8 mouse cellular contexts compared by ENCODE assay signal in the genomic region with DNA sequence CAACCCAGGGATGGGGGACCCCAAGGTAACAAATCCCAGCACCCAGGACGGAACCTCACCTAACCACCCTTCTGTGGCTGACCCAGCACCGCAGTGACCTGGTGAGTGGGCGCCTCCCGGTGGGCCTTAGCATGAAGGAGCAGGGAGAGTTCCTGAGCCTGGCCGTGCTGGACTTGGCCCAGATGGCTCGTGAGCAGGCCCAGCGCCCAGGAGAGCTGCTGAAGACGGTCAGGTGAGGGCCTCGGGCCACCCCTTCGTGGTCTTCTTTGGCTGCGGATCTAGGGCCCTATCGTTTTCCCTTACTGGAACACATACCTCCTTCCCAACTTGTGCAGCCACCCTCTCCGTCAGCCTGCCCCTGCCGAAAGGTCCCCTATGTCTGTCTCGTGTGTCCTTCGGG. TPM values are rescaled to one million over a fixed set of nuclear protein-coding genes. Genes with fewer than 3 reads are reported as not detected.
DNase-seq lines count a peak whose midpoint lies in the region; ATAC-seq and TF ChIP-seq lines count a peak whose summit lies in the region.

No protein-coding gene starts in this region.

- DNase-seq in cerebellum, adult 8-10 months, result peak; percentile 29
- no peak for DNase-seq in cerebellum, adult 11 months
- DNase-seq in CH12.LX (ENCODE audit: extremely low read depth), result no peak
- no peak for DNase-seq in left cerebral cortex, adult 9 months (ENCODE audit: low spot score in 2 of 2)
- DNase-seq in thymus, adult 2 months, result no peak
- DNase-seq in urinary bladder, postnatal 4 days (ENCODE audit: low spot score in 2 of 2), result no peak

- H3K4me3 ChIP-seq in CH12.LX (replicated peaks in 1 of 3; ENCODE audit: low read depth in 2 of 3, low read length in 2 of 3, poor library complexity in 1 of 3), result no peak overlapping the region
- H3K4me3 ChIP-seq in forebrain, embryonic 16.5 days (replicated peaks; ENCODE audit: low read length), result peak overlapping the region; percentile 24
- peak overlapping the region; percentile 23 for H3K4me3 ChIP-seq in liver, embryonic 12.5 days
- H3K4me3 ChIP-seq in thymus, adult 2 months (ENCODE audit: control insufficient read depth, insufficient read depth, low read length), result no peak overlapping the region

- no peak overlapping the region for H3K27ac ChIP-seq in CH12.LX (ENCODE audit: insufficient read depth, low read depth)
- no peak overlapping the region for H3K27ac ChIP-seq in forebrain, embryonic 16.5 days (ENCODE audit: low read length)
- no peak overlapping the region for H3K27ac ChIP-seq in liver, embryonic 12.5 days
- H3K27ac ChIP-seq in thymus, adult 2 months (ENCODE audit: control insufficient read depth, insufficient read depth, low read length), result no peak overlapping the region

- H3K27me3 ChIP-seq in CH12.LX (replicated peaks), result no peaks in the 10 kb centered on the region
- peaks cover 62% of the 10 kb centered on the region for H3K27me3 ChIP-seq in forebrain, embryonic 16.5 days (replicated peaks; ENCODE audit: control insufficient read depth, insufficient read depth, low read length)
- H3K27me3 ChIP-seq in liver, embryonic 12.5 days (replicated peaks), result peaks cover 56% of the 10 kb centered on the region
- H3K27me3 ChIP-seq in thymus, adult 2 months (ENCODE audit: control insufficient read depth, insufficient read depth, low read length), result no peaks in the 10 kb centered on the region

- dilution Hi-C loops in CH12.LX (cut with MboI; ENCODE audit: extremely low pct_ligation_motif_present, extremely low pct_unique_long_range_greater_than_20kb, low sequenced_read_pairs), result no loop called here

- peaks cover 55 to 61% of the 10 kb centered on the region in 2 experiments for H3K36me3 ChIP-seq in CH12.LX (replicated peaks in 1 of 2; ENCODE audit: control insufficient read depth in 1 of 2, insufficient read depth in 1 of 2, low read length in 1 of 2)
- H3K36me3 ChIP-seq in forebrain, embryonic 16.5 days (ENCODE audit: control insufficient read depth, insufficient read depth), result no peaks in the 10 kb centered on the region
- peaks cover 7% of the 10 kb centered on the region; the same call in 1 of the 2 replicates for H3K36me3 ChIP-seq in liver, embryonic 12.5 days
- H3K36me3 ChIP-seq in thymus, adult 2 months (ENCODE audit: control insufficient read depth, insufficient read depth, low read length), result no peaks in the 10 kb centered on the region

- in situ Hi-C loops in CH12.LX (cut with MboI; ENCODE audit: low pct_ligation_motif_present, low pct_unique_long_range_greater_than_20kb, low sequenced_read_pairs), result no loop called here

- TF ChIP-seq POLR2A in CH12.LX (IDR thresholded peaks at IDR 0.05; ENCODE audit: low read depth, low read length), result no peak
- no peak for TF ChIP-seq POLR2A in thymus, adult 2 months (IDR thresholded peaks at IDR 0.05; ENCODE audit: control insufficient read depth, extremely low read depth, insufficient read depth, low read length, poor library complexity)

- peak; percentile 9 for TF ChIP-seq RAD21 in CH12.LX (IDR thresholded peaks at IDR 0.05; ENCODE audit: low read depth, low read length)

- WGBS in forebrain, embryonic 16.5 days, result 10% methylated on average over 16 of the region's 16 CpGs
- 64% methylated on average over 16 of the region's 16 CpGs for WGBS in liver, embryonic 12.5 days (ENCODE audit: insufficient replicate concordance)
- 96% methylated on average over 16 of the region's 16 CpGs for WGBS in thymus, adult 2 months

- no peak for TF ChIP-seq EP300 in CH12.LX (IDR thresholded peaks at IDR 0.05; ENCODE audit: low read length)

- peaks cover 20 to 30% of the 10 kb centered on the region in 2 experiments for H3K4me1 ChIP-seq in CH12.LX (ENCODE audit: control insufficient read depth in 1 of 2, insufficient read depth in 2 of 2)
- peaks cover 14% of the 10 kb centered on the region for H3K4me1 ChIP-seq in forebrain, embryonic 16.5 days (replicated peaks; ENCODE audit: control insufficient read depth, insufficient read depth, low read length)
- H3K4me1 ChIP-seq in liver, embryonic 12.5 days, result peaks cover 44% of the 10 kb centered on the region
- peaks cover 23% of the 10 kb centered on the region for H3K4me1 ChIP-seq in thymus, adult 2 months (replicated peaks; ENCODE audit: control insufficient read depth, insufficient read depth, low read length)

- no peaks in the 10 kb centered on the region for H3K9me3 ChIP-seq in CH12.LX (replicated peaks; ENCODE audit: low read length)
- no peaks in the 10 kb centered on the region for H3K9me3 ChIP-seq in forebrain, embryonic 16.5 days (ENCODE audit: control insufficient read depth, low read length)
- no peaks in the 10 kb centered on the region for H3K9me3 ChIP-seq in liver, embryonic 12.5 days (replicated peaks)

- H3K79me2 ChIP-seq in CH12.LX (replicated peaks; ENCODE audit: control insufficient read depth, extremely low read depth, insufficient read depth, poor library complexity, severe bottlenecking), result peaks cover 15% of the 10 kb centered on the region

- no peak overlapping the region for H3K9ac ChIP-seq in CH12.LX (ENCODE audit: insufficient read depth, low read depth)
- peak overlapping the region; percentile 32 for H3K9ac ChIP-seq in forebrain, embryonic 16.5 days (replicated peaks; ENCODE audit: low read depth, low read length)
- H3K9ac ChIP-seq in liver, embryonic 12.5 days, result no peak overlapping the region

- ATAC-seq in forebrain, embryonic 16.5 days, result no peak
- no peak for ATAC-seq in liver, embryonic 12.5 days

- no peak overlapping the region for H3K4me2 ChIP-seq in CH12.LX (ENCODE audit: insufficient read depth, low read depth, poor library complexity, severe bottlenecking)
- peak overlapping the region; percentile 42 for H3K4me2 ChIP-seq in forebrain, embryonic 16.5 days (ENCODE audit: low read length)
- H3K4me2 ChIP-seq in liver, embryonic 12.5 days, result peak overlapping the region; percentile 50

- TF ChIP-seq CTCF in CH12.LX (conservative IDR thresholded peaks at IDR 0.05 in 1 of 2, IDR thresholded peaks at IDR 0.05 in 1 of 2; ENCODE audit: low read depth in 2 of 2, low read length in 2 of 2), result peak in 1 of 2 experiments; percentile 10; a peak in 1 of 4 replicates
- TF ChIP-seq CTCF in thymus, adult 2 months (IDR thresholded peaks at IDR 0.05; ENCODE audit: borderline replicate concordance, control insufficient read depth, extremely low read depth, insufficient read depth, low read length, poor library complexity), result no peak

TF ChIP-seq in CH12.LX, 34 proteins besides CTCF, POLR2A, EP300 and RAD21:
- TF ChIP-seq ZKSCAN1 (IDR thresholded peaks at IDR 0.05; ENCODE audit: borderline replicate concordance, low read depth, low read length) (no peak), NRF1 (IDR thresholded peaks at IDR 0.05; ENCODE audit: low read depth, low read length) (0 out of 2 replicates have a peak, but pooled peaks have one; percentile 14)

RNA-seq across cellular contexts. Expression of a gene that starts 3.0 kb away (rescaled TPM):
- total RNA-seq in CH12.LX (2012; rRNA removed) (39.2 and 47.1 TPM in 2 replicates), CH12.LX (2014; rRNA removed) (13.3 and 15.0 TPM in 2 replicates)
- polyA plus RNA-seq in CH12.LX (2012; ENCODE audit: insufficient read length, low read depth), result 35.6 and 37.8 TPM in 2 replicates
- polyA plus RNA-seq in forebrain, embryonic 16.5 days (2015; fragmentation: Nextera tagmentation; extraction: Ambion mirVana), result 3.4 and 4.1 TPM in 2 replicates
- polyA plus RNA-seq in liver, embryonic 12.5 days (2016; fragmentation: Nextera tagmentation; extraction: Ambion mirVana), result 9.2 and 10.4 TPM in 2 replicates
- 68.0 and 77.5 TPM in 2 replicates for polyA plus RNA-seq in thymus, adult 2 months (2012; rRNA removed)

RNA-seq across cellular contexts. Expression of a gene that starts 7.6 kb away (rescaled TPM):
- total RNA-seq in CH12.LX (2012; rRNA removed), result 1.0 and 1.7 TPM in 2 replicates
- 0.55 and 0.68 TPM in 2 replicates for total RNA-seq in CH12.LX (2014; rRNA removed)
- 0.79 and 2.1 TPM in 2 replicates for polyA plus RNA-seq in CH12.LX (2012; ENCODE audit: insufficient read length, low read depth)
- 23.1 and 33.6 TPM in 2 replicates for polyA plus RNA-seq in forebrain, embryonic 16.5 days (2015; fragmentation: Nextera tagmentation; extraction: Ambion mirVana)
- 0.22 and 0.31 TPM in 2 replicates for polyA plus RNA-seq in liver, embryonic 12.5 days (2016; fragmentation: Nextera tagmentation; extraction: Ambion mirVana)
- 1.6 and 2.0 TPM in 2 replicates for polyA plus RNA-seq in thymus, adult 2 months (2012; rRNA removed)

RNA-seq across cellular contexts. Expression of a gene that starts 9.9 kb away (rescaled TPM):
- total RNA-seq in CH12.LX (2012; rRNA removed), result 8.7 and 9.8 TPM in 2 replicates
- total RNA-seq in CH12.LX (2014; rRNA removed), result 1.9 and 3.0 TPM in 2 replicates
- 14.4 and 21.4 TPM in 2 replicates for polyA plus RNA-seq in CH12.LX (2012; ENCODE audit: insufficient read length, low read depth)
- polyA plus RNA-seq in forebrain, embryonic 16.5 days (2015; fragmentation: Nextera tagmentation; extraction: Ambion mirVana), result not detected in 2 replicates
- 1.5 and 2.1 TPM in 2 replicates for polyA plus RNA-seq in liver, embryonic 12.5 days (2016; fragmentation: Nextera tagmentation; extraction: Ambion mirVana)
- 42.6 and 56.8 TPM in 2 replicates for polyA plus RNA-seq in thymus, adult 2 months (2012; rRNA removed)

RNA-seq across cellular contexts. Expression of a gene that starts 22.5 kb away (rescaled TPM):
- 0.63 and 0.98 TPM in 2 replicates for total RNA-seq in CH12.LX (2012; rRNA removed)
- total RNA-seq in CH12.LX (2014; rRNA removed), result 0.09 TPM in 1 of 2 replicates, not detected in the other
- 0.24 and 0.26 TPM in 2 replicates for polyA plus RNA-seq in CH12.LX (2012; ENCODE audit: insufficient read length, low read depth)
- 0.58 and 0.68 TPM in 2 replicates for polyA plus RNA-seq in forebrain, embryonic 16.5 days (2015; fragmentation: Nextera tagmentation; extraction: Ambion mirVana)
- polyA plus RNA-seq in liver, embryonic 12.5 days (2016; fragmentation: Nextera tagmentation; extraction: Ambion mirVana), result 3.6 and 4.2 TPM in 2 replicates
- 6.3 and 6.9 TPM in 2 replicates for polyA plus RNA-seq in thymus, adult 2 months (2012; rRNA removed)

RNA-seq across cellular contexts. Expression of a gene that starts 46.4 kb away (rescaled TPM):
- total RNA-seq in CH12.LX (2012; rRNA removed) (95.5 and 99.8 TPM in 2 replicates), CH12.LX (2014; rRNA removed) (39.3 and 40.2 TPM in 2 replicates)
- polyA plus RNA-seq in CH12.LX (2012; ENCODE audit: insufficient read length, low read depth), result 77.5 and 82.0 TPM in 2 replicates
- polyA plus RNA-seq in forebrain, embryonic 16.5 days (2015; fragmentation: Nextera tagmentation; extraction: Ambion mirVana), result 72.4 and 100 TPM in 2 replicates
- 19.5 and 20.6 TPM in 2 replicates for polyA plus RNA-seq in liver, embryonic 12.5 days (2016; fragmentation: Nextera tagmentation; extraction: Ambion mirVana)
- 767 and 809 TPM in 2 replicates for polyA plus RNA-seq in thymus, adult 2 months (2012; rRNA removed)

Comparison
In these comparisons a context has a peak if more than half of its experiments do, and no peak if none do; other contexts are left out.
1. H3K4me3 ChIP-seq: peak in forebrain, embryonic 16.5 days (single experiment) and liver, embryonic 12.5 days (single experiment); none in CH12.LX (0 of 3) and thymus, adult 2 months (single experiment).